Mouse (Mus musculus) left cerebral cortex, adult 2 months (tissue): Measurements from ENCODE around the gene BC049715. TPM values are rescaled to one million over a fixed set of nuclear protein-coding genes. Genes with fewer than 3 reads are reported as not detected.
"Not testable (repeated sequence)": the region's sequence is repeated elsewhere in the genome, so short reads cannot be mapped to it uniquely, and the experiment has no call there.

Experiments used
- DNase-seq, 2 experiments: peaks; one replicate each; pipeline ENCODE4 v3.0.0; 2021 to 2022; ENCODE audit warnings: low spot score in 2 of 2, mixed read lengths in 1 of 2; ENCODE audit errors: extremely low spot score in 1 of 2
- H3K27ac ChIP-seq: fragments of 200-600 bp; 2 replicates; pipeline ENCODE4 v1.8.1; 2022
- H3K4me3 ChIP-seq: fragments of 200-600 bp; 2 replicates; pipeline ENCODE4 v1.8.1; 2022
- CTCF ChIP-seq: fragments of 200-600 bp; IDR thresholded peaks from 2 replicates; pipeline ENCODE4 v1.8.1; 2022; ENCODE audit warnings: antibody characterized with exemption, mild to moderate bottlenecking, moderate library complexity
- intact Hi-C: fragments of 180-260 bp; cut with DNase I; formaldehyde crosslinking; loops from one replicate; pipeline ENCODE4 v1.15.1; 2025
- microRNA-seq, 2 experiments: library from miRNA; unstranded; fragments of <30 nt; microRNA quantifications; one replicate each; pipeline ENCODE4 v1.2.0; 2021
- total RNA-seq, 2 experiments: library from RNA; stranded (reverse); gene quantifications; 2 replicates each; pipeline ENCODE4 v1.2.3; 2021

The BC049715 gene
- total RNA-seq, 2 experiments from 2014 or later: 2.4 to 3.9 TPM

DNA sequence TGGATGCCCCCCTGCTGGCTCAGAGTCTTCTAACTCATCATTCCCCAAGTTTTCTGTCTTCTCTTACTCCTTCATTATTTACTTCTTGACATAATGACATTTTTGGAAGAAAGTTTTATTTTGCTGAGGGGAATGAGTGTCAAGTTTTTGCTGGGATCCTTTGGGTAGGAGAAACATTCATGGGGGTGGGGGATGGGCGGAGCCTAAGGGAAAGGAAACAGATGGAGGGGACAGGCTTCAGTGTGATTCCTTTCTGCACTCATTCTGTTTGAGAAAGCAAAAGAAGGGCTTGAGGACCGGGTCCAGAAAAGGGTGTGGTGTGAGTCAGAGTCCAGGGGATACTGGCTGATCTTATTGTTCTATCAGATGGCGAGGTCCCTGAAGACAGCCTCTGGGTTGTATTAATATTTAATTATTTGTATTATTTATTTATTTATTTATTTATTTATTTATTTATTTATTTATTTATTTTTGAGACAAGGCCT lies 56.0 kb downstream of the BC049715 start:
- DNase-seq: no peak
- intact Hi-C loops: no loop called here
- H3K27ac ChIP-seq: no peak overlapping the region
- TF ChIP-seq CTCF: no peak
- H3K4me3 ChIP-seq: no peak overlapping the region

DNA sequence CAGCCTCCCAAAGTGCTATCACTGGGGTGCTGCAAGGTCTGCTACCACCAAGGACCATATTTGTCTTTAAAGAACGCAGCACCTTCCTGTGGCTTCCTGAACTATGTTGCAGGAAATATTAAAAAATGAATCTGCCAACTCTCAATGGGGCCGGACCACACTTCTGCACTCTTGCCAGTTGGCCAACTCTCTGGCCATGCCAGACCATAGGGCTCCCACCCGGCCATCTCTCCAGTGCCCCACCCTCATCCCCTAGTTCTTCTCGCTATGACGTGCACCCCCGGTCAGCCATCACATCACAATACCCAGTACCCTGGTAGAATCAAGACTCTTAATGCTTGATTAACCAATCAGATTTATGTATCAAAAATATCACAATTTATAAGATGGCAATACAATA lies 56.5 kb downstream of the BC049715 start:
- TF ChIP-seq CTCF: no peak
- intact Hi-C loops: no loop called here
- DNase-seq: no peak
- H3K27ac ChIP-seq: no peak overlapping the region
- no peak overlapping the region for H3K4me3 ChIP-seq

DNA sequence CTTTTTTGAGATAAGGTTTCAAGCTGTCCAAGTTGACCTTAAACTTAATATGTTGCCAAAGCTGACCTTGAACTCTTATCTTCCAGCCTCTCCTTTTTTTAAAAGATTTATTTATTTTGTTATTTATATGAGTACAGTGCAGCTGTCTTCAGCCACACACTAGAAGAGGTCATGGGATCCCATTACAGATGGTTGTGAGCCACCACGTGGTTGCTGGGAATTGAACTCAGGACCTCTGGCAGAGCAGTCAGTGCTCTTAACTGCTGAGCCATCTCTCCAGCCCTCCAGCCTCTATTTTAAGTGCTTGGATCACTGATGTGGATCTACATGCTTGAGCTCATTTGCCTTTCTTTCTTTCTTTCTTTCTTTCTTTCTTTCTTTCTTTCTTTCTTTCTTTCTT lies 57.3 kb downstream of the BC049715 start:
- DNase-seq, H3K4me3 ChIP-seq, intact Hi-C loops, H3K27ac ChIP-seq: not testable (repeated sequence)

DNA sequence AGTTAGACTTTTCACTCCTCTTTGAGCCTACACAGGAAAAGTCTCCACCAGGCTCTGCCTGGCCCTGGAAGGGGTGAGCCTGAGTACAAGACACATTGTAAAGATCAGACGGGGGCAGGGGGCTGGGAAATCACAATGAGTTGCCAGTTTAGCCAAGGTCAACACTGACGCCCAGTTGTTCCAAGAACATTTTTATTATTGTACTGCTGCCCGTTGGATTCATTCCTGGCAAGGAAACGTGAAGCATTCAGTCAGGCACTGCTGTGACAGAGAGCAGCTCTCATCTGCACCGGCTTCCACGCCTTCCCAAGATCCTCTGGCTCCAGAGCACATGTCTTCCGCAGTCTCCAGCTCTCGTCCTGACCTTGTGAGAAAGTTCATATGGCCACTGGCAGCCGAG lies 60.4 kb downstream of the BC049715 start:
- H3K27ac ChIP-seq: no peak overlapping the region
- DNase-seq: no peak
- intact Hi-C loops: no loop called here
- no peak overlapping the region for H3K4me3 ChIP-seq
- no peak for TF ChIP-seq CTCF

- intact Hi-C loops: no loop called here
- no peak for TF ChIP-seq CTCF
- DNase-seq: no peak
- Histone ChIP-seq H3K4me3 (no peak overlapping the region), H3K27ac (no peak overlapping the region)
Measured at GRCm38 (mm10) chr6:136889067-136889466, 61.6 kb downstream of the BC049715 start.

- no peak for DNase-seq
- no peak overlapping the region for H3K27ac ChIP-seq
- H3K4me3 ChIP-seq: no peak overlapping the region
- intact Hi-C loops: no loop called here
- TF ChIP-seq CTCF: no peak
Measured at GRCm38 (mm10) chr6:136889554-136889953, 62.1 kb downstream of the BC049715 start.

Small RNA genes lying within 50 kb of the gene (microRNA-seq; reads per million reads assigned to microRNA genes)
- gene Gm44364: 0 reads per million in 2 experiments

Other genes starting within 250 kb of the BC049715 start
- gene Plbd1, start 165.7 kb upstream of the BC049715 start, total RNA-seq: under 1 TPM in 1 of 2 experiments, not detected in 1; 0.45 TPM
- gene Gucy2c, start 45.9 kb upstream of the BC049715 start, total RNA-seq: under 1 TPM; 0.38 to 0.40 TPM
- 10 to 100 TPM in 1 of 2 experiments, 1 to 10 TPM in 1; 8.2 to 10.4 TPM for gene Hist4h4, start 23.2 kb upstream of the BC049715 start, total RNA-seq
- 10 to 100 TPM; 54.7 to 59.1 TPM for gene H2afj, start 19.4 kb upstream of the BC049715 start, total RNA-seq
- gene Wbp11, start 607 bp downstream of the BC049715 start, total RNA-seq: 100 to 1,000 TPM; 114 to 116 TPM
- gene Smco3, start 7.8 kb downstream of the BC049715 start, total RNA-seq: 1 to 10 TPM; 4.2 to 4.4 TPM
- gene Art4, start 30.1 kb downstream of the BC049715 start, total RNA-seq: not detected
- 10 to 100 TPM; 32.9 to 47.1 TPM for gene Mgp, start 48.2 kb downstream of the BC049715 start, total RNA-seq
- gene Erp27, start 94.6 kb downstream of the BC049715 start, total RNA-seq: under 1 TPM in 1 of 2 experiments, not detected in 1; 0.35 TPM
- 1 to 10 TPM; 1.6 to 3.0 TPM for gene Pde6h, start 96.2 kb downstream of the BC049715 start, total RNA-seq
- 10 to 100 TPM; 10.2 to 13.0 TPM for gene Arhgdib, start 114.3 kb downstream of the BC049715 start, total RNA-seq